Mouse (Mus musculus): ENCODE data around the gene Hist1h3e. TPM values are rescaled to one million over a fixed set of nuclear protein-coding genes. Genes with fewer than 3 reads are reported as not detected.
"Not testable (repeated sequence)": the region's sequence is repeated elsewhere in the genome, so short reads cannot be mapped to it uniquely, and the experiment has no call there.

Hist1h3e gene
- total RNA-seq, 2 experiments from 2014 or later = 40.1 to 50.4 TPM

DNA sequence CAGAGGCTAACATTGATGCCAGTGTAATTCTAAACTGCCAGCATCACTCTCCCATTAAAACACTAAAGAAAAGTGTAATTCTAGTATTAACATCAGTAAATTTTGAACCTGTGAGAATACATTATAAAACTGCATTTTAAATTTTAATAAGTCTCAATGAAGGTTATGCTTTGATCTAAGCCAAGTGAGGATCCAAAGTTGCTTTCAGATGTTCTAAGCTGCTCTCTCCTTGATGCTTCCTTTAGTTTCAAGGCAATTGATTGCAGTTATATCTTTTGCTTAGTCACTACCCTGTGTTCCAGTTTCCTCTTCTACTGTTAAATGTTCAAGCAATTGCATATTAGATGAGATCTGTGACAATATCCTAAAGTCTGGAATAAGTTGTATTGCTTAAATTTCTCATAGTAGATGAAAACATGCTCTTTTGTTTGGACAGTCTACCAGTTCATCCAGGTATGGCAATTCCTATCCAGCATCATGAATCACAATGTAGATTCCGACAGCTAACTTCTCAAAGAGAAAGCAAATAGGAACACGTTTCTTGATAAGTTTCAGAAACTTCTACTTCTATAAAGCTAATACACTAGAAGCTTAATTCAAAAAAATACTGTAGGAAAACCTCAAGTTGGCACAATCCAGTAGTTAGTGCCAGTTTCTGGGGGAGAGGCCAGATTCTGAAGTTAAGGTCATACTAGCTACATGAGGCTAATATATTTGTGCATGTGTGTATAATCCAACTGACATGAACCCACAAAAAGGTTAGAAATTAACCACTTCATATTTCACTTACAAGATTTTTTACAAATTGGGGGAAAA is 10.3 kb upstream of the Hist1h3e start:
- intact Hi-C loops (cut with DNase I) = loop anchor here (5.0 kb wide), 1 partner anchor 40 kb away; the partner anchor contains the start of genes Hist1h2af and Hist1h4h
- DNase-seq (ENCODE audit: extremely low spot score in 1 of 2, low spot score in 2 of 2) = no peak
- Histone ChIP-seq H3K27ac (peak overlapping the region; percentile 86; the same call in 1 of the 2 replicates), H3K4me3 (peak overlapping the region; percentile 55)
- TF ChIP-seq CTCF (IDR thresholded peaks at IDR 0.05) = no peak

DNA sequence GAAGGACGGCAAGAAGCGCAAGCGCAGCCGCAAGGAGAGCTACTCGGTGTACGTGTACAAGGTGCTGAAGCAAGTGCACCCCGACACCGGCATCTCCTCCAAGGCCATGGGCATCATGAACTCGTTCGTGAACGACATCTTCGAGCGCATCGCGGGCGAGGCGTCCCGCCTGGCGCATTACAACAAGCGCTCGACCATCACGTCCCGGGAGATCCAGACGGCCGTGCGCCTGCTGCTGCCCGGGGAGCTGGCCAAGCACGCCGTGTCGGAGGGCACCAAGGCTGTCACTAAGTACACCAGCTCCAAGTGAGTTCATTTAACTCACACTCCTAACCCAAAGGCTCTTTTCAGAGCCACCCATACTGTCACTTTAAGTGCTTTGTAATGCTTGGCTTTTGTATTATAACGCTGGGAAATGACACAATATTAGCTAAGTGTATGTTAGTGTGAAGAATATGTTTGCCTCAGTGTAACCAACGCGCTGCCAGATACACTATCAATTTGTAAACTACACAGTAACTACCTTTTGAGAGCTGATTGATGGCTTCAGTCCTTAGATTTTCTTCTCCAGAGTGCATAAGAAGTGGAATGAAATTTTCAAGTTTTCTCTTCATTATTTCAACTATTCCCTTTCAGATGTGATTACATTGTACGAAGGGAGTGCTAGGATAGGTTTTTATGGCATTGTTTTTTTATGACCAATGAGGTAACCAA is 9.5 kb upstream of the Hist1h3e start:
- Histone ChIP-seq H3K27ac (peak overlapping the region; percentile 94), H3K4me3 (peak overlapping the region; percentile 55)
- not testable (repeated sequence) for DNase-seq (ENCODE audit: extremely low spot score in 1 of 2, low spot score in 2 of 2)
- intact Hi-C loops (cut with DNase I) = loop anchor here (5.0 kb wide), 1 partner anchor 39 kb away; the partner anchor contains the start of genes Hist1h2af and Hist1h4h

- intact Hi-C loops (cut with DNase I) = loop anchor here (5.0 kb wide), 1 partner anchor 39 kb away; the partner anchor contains the start of genes Hist1h2af and Hist1h4h
- peak; percentile 70 to 71 for DNase-seq (ENCODE audit: extremely low spot score in 1 of 2, low spot score in 2 of 2)
- Histone ChIP-seq H3K27ac (peak within 1 kb of the TSS; percentile 94), H3K4me3 (peak within 1 kb of the TSS; percentile 55)
- TF ChIP-seq CTCF (IDR thresholded peaks at IDR 0.05) = no peak
Measured at GRCm38 (mm10) chr13:23571022-23571503, 8.9 kb upstream of the Hist1h3e start, which contains the start of the genes Hist1h2ae and Hist1h2bg. TSS of gene Hist1h2ae (minus strand) at chr13:23571220. TSS of gene Hist1h2bg (plus strand) at chr13:23571396.

DNA sequence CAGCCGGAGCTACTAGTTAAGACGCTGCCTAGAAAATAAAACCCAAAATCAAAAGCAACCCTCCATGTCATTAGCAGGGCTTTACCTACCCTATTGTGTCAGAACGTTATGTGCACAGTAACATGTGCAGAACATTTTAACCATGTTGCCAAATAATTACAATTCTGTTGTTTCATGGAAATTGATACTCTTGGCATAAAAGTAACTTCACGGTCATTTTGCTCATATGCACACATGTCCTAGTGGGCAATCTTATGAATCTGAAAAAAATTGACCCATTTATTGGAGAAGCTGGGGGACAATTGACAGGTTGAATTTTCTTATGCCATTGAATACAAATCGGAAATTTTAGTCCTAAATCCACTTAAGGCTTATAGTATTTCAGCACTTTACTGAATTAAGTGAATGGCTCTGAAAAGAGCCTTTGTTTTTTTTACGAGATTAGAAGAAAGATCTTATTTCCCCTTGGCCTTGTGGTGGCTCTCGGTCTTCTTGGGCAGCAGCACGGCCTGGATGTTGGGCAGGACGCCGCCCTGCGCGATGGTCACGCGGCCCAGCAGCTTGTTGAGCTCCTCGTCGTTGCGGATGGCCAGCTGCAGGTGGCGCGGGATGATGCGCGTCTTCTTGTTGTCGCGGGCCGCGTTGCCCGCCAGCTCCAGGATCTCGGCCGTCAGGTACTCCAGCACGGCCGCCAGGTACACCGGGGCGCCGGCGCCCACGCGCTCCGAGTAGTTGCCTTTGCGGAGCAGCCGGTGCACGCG is 8.3 kb upstream of the Hist1h3e start:
- peak overlapping the region; percentile 55 for H3K4me3 ChIP-seq
- H3K27ac ChIP-seq = peak overlapping the region; percentile 94
- not testable (repeated sequence) for DNase-seq (ENCODE audit: extremely low spot score in 1 of 2, low spot score in 2 of 2)
- intact Hi-C loops (cut with DNase I) = loop anchor here (5.0 kb wide), 1 partner anchor 38 kb away; the partner anchor contains the start of genes Hist1h2af and Hist1h4h

GRCm38 (mm10) chr13:23564482-23564881 is 2.3 kb upstream of the Hist1h3e start:
- intact Hi-C loops (cut with DNase I) = no loop called here
- DNase-seq (ENCODE audit: extremely low spot score in 1 of 2, low spot score in 2 of 2) = no peak
- H3K4me3 ChIP-seq = no peak overlapping the region

DNA sequence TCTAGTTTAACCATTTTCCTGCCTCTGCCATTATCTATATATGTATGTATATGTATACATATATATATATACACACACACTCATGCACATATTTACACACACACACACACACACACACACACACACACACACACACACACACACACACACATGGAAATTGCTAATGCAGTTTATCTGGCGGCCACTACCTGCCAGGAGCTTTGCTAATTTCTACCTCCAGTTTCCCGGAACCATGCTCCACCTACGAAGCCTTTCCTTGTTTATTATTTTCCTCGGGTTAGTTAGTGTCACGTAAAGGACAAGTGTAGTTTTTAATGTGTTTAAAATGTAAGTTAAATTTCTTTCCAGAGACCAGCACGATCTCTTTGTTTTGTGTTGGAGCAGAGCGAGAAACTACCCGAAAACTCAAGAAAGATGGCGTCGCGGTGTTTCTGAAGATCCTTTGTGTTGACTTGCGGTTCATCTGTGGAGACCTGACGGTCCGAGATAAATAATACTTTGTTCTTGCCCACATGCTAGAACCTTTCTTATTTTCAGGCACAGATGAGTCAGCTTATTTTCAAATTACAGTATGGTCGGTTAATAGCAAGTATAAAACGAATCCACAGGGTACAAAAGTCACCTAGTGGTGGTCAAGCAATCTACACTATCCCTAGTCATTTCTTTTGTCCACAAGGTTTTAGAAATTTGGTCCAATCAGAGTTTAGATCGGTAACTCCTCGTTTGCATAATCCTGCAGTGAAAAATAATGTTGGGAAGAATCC is 712 bp upstream of the Hist1h3e start:
- peak; percentile 65 for TF ChIP-seq CTCF (IDR thresholded peaks at IDR 0.05)
- H3K27ac ChIP-seq = peak overlapping the region; percentile 96
- H3K4me3 ChIP-seq = peak overlapping the region; percentile 71
- intact Hi-C loops (cut with DNase I) = no loop called here
- DNase-seq (ENCODE audit: extremely low spot score in 1 of 2, low spot score in 2 of 2) = no peak

More at GRCm38 (mm10) chr13:23564482-23564881, 2.3 kb upstream of the Hist1h3e start:
- no peak for TF ChIP-seq CTCF (IDR thresholded peaks at IDR 0.05)
- no peak overlapping the region for H3K27ac ChIP-seq

- DNase-seq (ENCODE audit: extremely low spot score in 1 of 2, low spot score in 2 of 2); intact Hi-C loops (cut with DNase I): not testable (repeated sequence)
- Histone ChIP-seq H3K27ac (peak overlapping the region; percentile 96), H3K4me3 (peak overlapping the region; percentile 71)
Measured at GRCm38 (mm10) chr13:23561531-23561882, 662 bp downstream of the Hist1h3e start.

DNA sequence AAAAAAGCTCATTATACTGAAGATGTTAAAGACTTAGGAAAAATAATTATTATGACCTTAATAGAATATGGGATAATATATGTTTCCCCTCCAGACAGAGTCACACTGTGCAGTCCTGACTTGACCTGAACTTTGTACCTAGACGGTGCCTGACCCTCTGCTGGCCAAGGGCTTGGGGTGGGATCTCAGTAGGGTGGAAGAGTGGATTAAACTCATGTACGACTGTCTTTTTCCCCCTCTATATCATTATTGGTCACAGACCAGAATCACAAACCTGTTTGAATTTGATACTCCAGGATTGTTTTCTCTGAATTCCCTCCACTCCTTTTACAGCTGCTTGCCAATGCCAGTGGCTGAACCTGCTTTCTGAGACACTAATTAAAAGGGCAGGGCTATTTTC is 1.5 kb downstream of the Hist1h3e start:
- DNase-seq (ENCODE audit: extremely low spot score in 1 of 2, low spot score in 2 of 2); intact Hi-C loops (cut with DNase I); H3K4me3 ChIP-seq; H3K27ac ChIP-seq: not testable (repeated sequence)

GRCm38 (mm10) chr13:23556906-23557305 is 5.3 kb downstream of the Hist1h3e start:
- no peak for TF ChIP-seq CTCF (IDR thresholded peaks at IDR 0.05)
- intact Hi-C loops (cut with DNase I) = no loop called here
- Histone ChIP-seq H3K27ac (no peak overlapping the region; the same call in 1 of the 2 replicates), H3K4me3 (no peak overlapping the region)
- no peak for DNase-seq (ENCODE audit: extremely low spot score in 1 of 2, low spot score in 2 of 2)

DNA sequence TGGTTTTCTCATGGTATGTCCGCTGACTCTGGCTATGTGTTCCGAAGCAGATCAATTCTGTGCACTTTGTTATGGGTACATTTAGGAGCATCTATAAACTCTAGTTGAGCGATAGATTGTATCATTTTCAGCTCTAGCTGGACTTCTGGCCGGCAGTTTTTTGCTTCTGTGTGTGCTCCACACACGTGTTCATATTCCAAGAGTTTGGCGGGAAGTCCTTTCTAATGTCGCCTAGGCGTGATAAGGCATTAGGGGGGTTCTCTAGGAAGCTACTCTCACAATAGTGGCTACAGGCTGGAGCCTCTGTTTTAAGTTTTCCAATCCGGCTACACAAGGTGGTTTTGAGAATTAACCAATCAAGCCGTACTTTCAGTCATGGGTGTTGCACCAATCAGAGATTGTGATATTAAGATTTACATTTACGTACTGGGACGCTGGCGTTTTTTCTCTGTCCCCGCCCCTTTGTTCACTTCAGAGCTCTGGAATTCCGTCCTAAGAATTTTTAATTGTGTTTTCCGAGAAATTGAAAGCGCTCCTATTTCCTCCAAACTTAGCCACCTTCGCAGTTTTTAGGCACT is 6.2 kb downstream of the Hist1h3e start:
- DNase-seq (ENCODE audit: extremely low spot score in 1 of 2, low spot score in 2 of 2) = peak; percentile 50 to 60
- Histone ChIP-seq H3K4me3 (peak overlapping the region; percentile 67), H3K27ac (peak overlapping the region; percentile 82)
- intact Hi-C loops (cut with DNase I) = no loop called here
- TF ChIP-seq CTCF (IDR thresholded peaks at IDR 0.05) = no peak
